Mouse (Mus musculus) inflammation-experienced regulatory T-cells (primary cell): Measurements from ENCODE around the gene Atp11c. TPM values are rescaled to one million over a fixed set of nuclear protein-coding genes. Genes with fewer than 3 reads are reported as not detected.

ENCODE experiments used
- polyA plus RNA-seq, 2 experiments: library from polyadenylated mRNA; unstranded; fragments of 100-300 nt; shearing (Covaris generic); gene quantifications; one replicate each; pipeline ENCODE4 v1.2.1; 2017

Gene Atp11c
- polyA plus RNA-seq: 10 to 100 TPM in 1 of 2 experiments, 1 to 10 TPM in 1; 9.6 to 12.2 TPM

GRCm38 (mm10) chrX:60592598-60592997 lies at the start of gene Atp11c:
Atp11c (minus strand) TSS chrX:60592698.

GRCm38 (mm10) chrX:60539149-60539548 lies 53.3 kb downstream of the Atp11c start, which contains the start of gene Gm7073:
Gm7073 (minus strand) TSS chrX:60539249.

GRCm38 (mm10) chrX:60178744-60179458 lies 413.6 kb downstream of the Atp11c start, which contains the start of gene Mcf2:
Mcf2 (minus strand) TSS chrX:60179089.

Other genes starting within 250 kb of the Atp11c start
- not detected for gene Gm7073, start 53.4 kb downstream of the Atp11c start, polyA plus RNA-seq